Mouse (Mus musculus) thymus, adult 2 months (tissue): ENCODE measurements around the gene Stxbp1. TPM values are rescaled to one million over a fixed set of nuclear protein-coding genes. Genes with fewer than 3 reads are reported as not detected.

Experiments
- DNase-seq: peaks from one replicate; pipeline ENCODE4 v3.0.0; 2021
- H3K27ac ChIP-seq: fragments of 200-500 bp; 2 replicates; pipeline ENCODE4 v1.5.1; 2012; ENCODE audit warnings: low read length, control low read depth; ENCODE audit not compliant: control insufficient read depth, insufficient read depth
- H3K27me3 ChIP-seq: fragments of 200-500 bp; 2 replicates; pipeline ENCODE4 v1.6.1; 2012; ENCODE audit warnings: mild to moderate bottlenecking, low read length, moderate library complexity, mixed read lengths; ENCODE audit not compliant: control insufficient read depth, insufficient read depth
- H3K36me3 ChIP-seq: fragments of 200-500 bp; 2 replicates; pipeline ENCODE4 v1.6.1; 2012; ENCODE audit warnings: mild to moderate bottlenecking, low read length, moderate library complexity; ENCODE audit not compliant: control insufficient read depth, insufficient read depth
- H3K4me1 ChIP-seq: fragments of 200-500 bp; replicated peaks from 2 replicates; pipeline ENCODE4 v1.6.1; 2012; ENCODE audit warnings: low read length; ENCODE audit not compliant: control insufficient read depth, insufficient read depth
- H3K4me3 ChIP-seq: fragments of 200-500 bp; 2 replicates; pipeline ENCODE4 v1.5.1; 2012; ENCODE audit warnings: mild to moderate bottlenecking, low read length, control low read depth, moderate library complexity; ENCODE audit not compliant: control insufficient read depth, insufficient read depth
- CTCF ChIP-seq: fragments of 200-500 bp; IDR thresholded peaks from 2 replicates; pipeline ENCODE4 v1.5.1; 2012; ENCODE audit warnings: mild to moderate bottlenecking, control low read depth, low read length, moderate library complexity, borderline replicate concordance; ENCODE audit not compliant: control insufficient read depth, poor library complexity, insufficient read depth; ENCODE audit errors: extremely low read depth
- POLR2A ChIP-seq: fragments of 200-500 bp; IDR thresholded peaks from 2 replicates; pipeline ENCODE4 v1.6.1; 2012; ENCODE audit warnings: mild to moderate bottlenecking, low read length, control low read depth, moderate library complexity; ENCODE audit not compliant: control insufficient read depth, poor library complexity, insufficient read depth; ENCODE audit errors: extremely low read depth
- WGBS: fragments of 180-500 bp; shearing (Covaris S2); methylation state at CpG from one replicate; pipeline ENCODE4 v1.1.7; 2018; 5-methylcytosine and 5-hydroxymethylcytosine counted together
- polyA plus RNA-seq: library from polyadenylated mRNA; depleted of rRNA; stranded (reverse); fragments of >200 nt; gene quantifications from 2 replicates; pipeline ENCODE4 v1.2.3, GENCODE M21; 2012; rRNA removed

Stxbp1 gene
- polyA plus RNA-seq, 1 experiment = 6.6 TPM

- DNase-seq = no peak
- H3K4me3 ChIP-seq = no peak overlapping the region
- TF ChIP-seq POLR2A (no peak), CTCF (no peak)
- peaks cover 9% of the 10 kb centered on the region for H3K36me3 ChIP-seq
- H3K4me1 ChIP-seq = no peaks in the 10 kb centered on the region
- no peaks in the 10 kb centered on the region for H3K27me3 ChIP-seq
- no peak overlapping the region for H3K27ac ChIP-seq
- WGBS = 95% methylated on average over 4 of the region's 4 CpGs
These were observed 107.7 kb downstream of the Stxbp1 start for GRCm38 (mm10) chr2:32739311-32739710.

Other genes with a start within 250 kb of the Stxbp1 start
- gene St6galnac6, start 247.5 kb downstream of the Stxbp1 start, polyA plus RNA-seq = 18.1 and 25.9 TPM in 2 replicates
- 3.6 and 23.5 TPM in 2 replicates for gene Ak1, start 225.5 kb downstream of the Stxbp1 start, polyA plus RNA-seq
- gene Eng, start 200.7 kb downstream of the Stxbp1 start, polyA plus RNA-seq = 62.1 and 66.1 TPM in 2 replicates
- 61.8 and 65.7 TPM in 2 replicates for gene Fpgs, start 143.1 kb downstream of the Stxbp1 start, polyA plus RNA-seq
- gene Cdk9, start 134.2 kb downstream of the Stxbp1 start, polyA plus RNA-seq = 220 and 239 TPM in 2 replicates
- 104 and 106 TPM in 2 replicates for gene Sh2d3c, start 126.2 kb downstream of the Stxbp1 start, polyA plus RNA-seq
- gene 6330409D20Rik, start 106.2 kb downstream of the Stxbp1 start, polyA plus RNA-seq = 0.20 and 0.27 TPM in 2 replicates
- gene Tor2a, start 90.0 kb downstream of the Stxbp1 start, polyA plus RNA-seq = 169 and 171 TPM in 2 replicates
- 1.9 and 2.3 TPM in 2 replicates for gene Ttc16, start 71.6 kb downstream of the Stxbp1 start, polyA plus RNA-seq
- gene Ptrh1, start 71.5 kb downstream of the Stxbp1 start, polyA plus RNA-seq = 36.5 and 43.4 TPM in 2 replicates
- gene Cfap157, start 62.8 kb downstream of the Stxbp1 start, polyA plus RNA-seq = 0.11 and 0.27 TPM in 2 replicates
- gene Fam129b, start 28.9 kb upstream of the Stxbp1 start, polyA plus RNA-seq = 20.8 and 22.9 TPM in 2 replicates
- gene Rpl12, start 114.3 kb upstream of the Stxbp1 start, polyA plus RNA-seq = 495 and 552 TPM in 2 replicates
- 13.7 and 15.3 TPM in 2 replicates for gene Lrsam1, start 114.4 kb upstream of the Stxbp1 start, polyA plus RNA-seq
- gene Slc2a8, start 134.8 kb upstream of the Stxbp1 start, polyA plus RNA-seq = 29.8 and 32.6 TPM in 2 replicates